Mouse (Mus musculus) G1E (cell line): Measurements from ENCODE around the gene Foxn3.

Source experiments
- CTCF ChIP-seq: IDR thresholded peaks from 2 replicates; pipeline ENCODE4 v1.5.1; 2012; ENCODE audit warnings: low read depth, low read length, inconsistent platforms, mixed read lengths
- GATA1 ChIP-seq: IDR thresholded peaks from 2 replicates; pipeline ENCODE4 v1.6.1; 2012; ENCODE audit warnings: borderline replicate concordance, low read length, inconsistent platforms, mixed read lengths
- GATA2 ChIP-seq: IDR thresholded peaks from 2 replicates; pipeline ENCODE4 v1.6.1; 2012; ENCODE audit warnings: low read depth, low read length, inconsistent platforms, borderline replicate concordance
- POLR2AphosphoS5 ChIP-seq: IDR thresholded peaks from 2 replicates; pipeline ENCODE4 v1.6.1; 2012; ENCODE audit warnings: low read depth, low read length, inconsistent platforms; ENCODE audit not compliant: insufficient replicate concordance
- TAL1 ChIP-seq: conservative IDR thresholded peaks from 2 replicates; pipeline ENCODE4 v1.6.1; 2012; ENCODE audit warnings: low read depth, low read length, inconsistent platforms, mixed read lengths

GRCm38 (mm10) chr12:99263592-99264335 lies 299.6 kb downstream of the Foxn3 start:
- no peak for TF ChIP-seq GATA1
- TF ChIP-seq CTCF: no peak
- TF ChIP-seq TAL1: no peak
- no peak for TF ChIP-seq POLR2AphosphoS5
- no peak for TF ChIP-seq GATA2
